Mouse (Mus musculus) frontal cortex, postnatal 36 days (tissue): ENCODE data around the gene Armc7.
"Not testable (repeated sequence)": the region's sequence is repeated elsewhere in the genome, so short reads cannot be mapped to it uniquely, and the experiment has no call there.

Experiments used
- DNase-seq, 2 experiments: peaks; one replicate each; pipeline ENCODE4 v3.0.0; 2022; ENCODE audit warnings: low spot score in 2 of 2

Armc7 gene

DNA sequence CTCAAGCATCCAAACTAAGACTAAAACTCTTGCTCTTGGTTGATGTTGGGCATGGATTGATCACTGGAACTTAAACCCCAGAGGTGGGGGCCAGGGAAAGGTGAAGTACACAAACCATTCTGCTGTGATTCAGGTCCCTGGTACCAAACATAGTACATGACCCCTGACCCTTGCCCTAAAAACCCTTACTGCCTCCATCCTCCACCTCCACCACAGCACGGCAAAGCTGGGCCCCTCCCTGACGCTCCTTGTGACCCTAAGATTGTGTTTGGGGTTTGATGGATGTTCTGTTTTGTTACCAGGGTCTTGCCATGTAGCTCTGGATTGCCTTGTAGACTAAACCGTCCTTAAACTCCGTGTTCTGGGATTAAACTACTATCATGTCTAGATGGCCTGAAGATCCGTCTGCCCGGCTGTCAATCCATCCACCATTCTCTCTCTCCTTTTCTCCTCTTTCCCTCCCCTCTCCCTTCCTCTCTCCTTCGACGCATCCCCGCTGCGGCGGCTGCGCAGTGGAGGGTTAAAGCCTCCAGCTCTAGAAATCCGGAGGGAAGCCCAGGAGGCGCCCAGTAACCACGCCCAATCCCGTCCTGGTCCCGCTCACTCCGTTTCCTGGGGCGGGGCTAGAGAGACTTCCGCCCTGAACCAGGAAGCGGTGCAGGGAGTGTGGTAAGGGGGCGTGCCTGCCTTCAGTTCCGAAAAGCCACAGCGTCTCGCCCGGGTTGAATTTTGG lies at the start of gene Armc7:
Armc7 (plus strand) TSS at position 643 of the 733 bp plus-strand sequence.
- peak; percentile 93 to 95 for DNase-seq

DNA sequence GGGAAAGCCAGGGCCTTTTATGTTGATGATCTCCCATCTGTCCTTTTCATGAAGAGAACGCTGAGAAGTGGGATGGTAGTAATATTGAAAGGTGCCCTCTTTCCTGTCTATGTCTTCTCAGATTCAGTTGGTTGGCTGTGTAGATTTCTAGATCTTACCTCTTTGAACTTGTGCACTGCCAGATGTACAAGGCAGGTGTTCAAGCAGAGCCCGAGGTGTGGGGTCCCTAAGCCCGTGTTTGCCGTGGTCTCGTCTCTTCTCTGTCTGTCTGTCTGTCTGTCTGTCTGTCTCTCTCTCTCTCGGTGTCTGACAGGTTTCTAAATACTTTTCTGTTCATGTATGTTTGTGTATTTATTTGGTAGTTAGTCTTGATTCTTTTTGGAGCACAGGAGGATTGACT lies 49.8 kb upstream of the Armc7 start:
- no peak for DNase-seq

DNA sequence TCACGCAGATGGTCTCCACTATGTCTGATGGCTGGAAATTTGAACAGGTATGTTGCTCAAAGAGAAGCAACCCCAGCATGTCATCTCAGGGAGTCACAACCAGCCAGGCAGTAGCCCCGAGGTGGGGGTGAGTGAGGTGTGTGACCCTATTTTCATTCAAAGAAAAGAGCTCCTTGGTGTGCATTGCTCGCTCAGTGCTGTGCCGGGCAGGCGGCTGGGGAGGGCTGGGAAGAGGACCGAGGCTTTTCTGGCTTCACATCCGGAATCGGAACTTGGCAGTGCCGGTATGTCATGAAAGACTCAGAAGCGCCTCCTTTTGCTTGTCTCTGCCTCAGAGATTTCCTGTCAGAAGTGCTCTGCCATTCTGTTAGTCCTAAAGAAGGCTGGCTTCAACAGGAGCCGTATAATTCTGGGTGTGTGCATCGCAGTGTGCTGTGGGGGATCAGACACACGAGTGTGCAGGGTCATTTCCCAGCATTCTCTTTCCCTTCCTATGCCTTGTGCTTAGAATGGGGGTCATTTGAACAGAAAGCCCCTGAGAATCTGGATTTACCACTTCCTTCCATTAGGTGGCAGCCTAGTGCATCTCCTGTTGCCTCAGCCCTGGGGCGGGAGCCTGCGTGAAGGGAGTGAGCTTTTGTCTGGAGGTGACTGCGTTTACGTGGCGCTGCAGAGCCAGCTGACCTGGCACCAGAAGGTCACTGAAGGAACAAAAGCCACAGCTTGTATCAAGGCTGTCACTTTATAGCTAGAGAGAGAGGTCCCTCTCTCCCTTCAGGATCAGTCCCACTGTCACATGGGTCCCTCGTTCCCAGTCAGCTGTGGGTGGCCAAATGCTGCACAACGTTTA lies 47.8 kb upstream of the Armc7 start:
- peak; percentile 72 to 80 for DNase-seq

DNA sequence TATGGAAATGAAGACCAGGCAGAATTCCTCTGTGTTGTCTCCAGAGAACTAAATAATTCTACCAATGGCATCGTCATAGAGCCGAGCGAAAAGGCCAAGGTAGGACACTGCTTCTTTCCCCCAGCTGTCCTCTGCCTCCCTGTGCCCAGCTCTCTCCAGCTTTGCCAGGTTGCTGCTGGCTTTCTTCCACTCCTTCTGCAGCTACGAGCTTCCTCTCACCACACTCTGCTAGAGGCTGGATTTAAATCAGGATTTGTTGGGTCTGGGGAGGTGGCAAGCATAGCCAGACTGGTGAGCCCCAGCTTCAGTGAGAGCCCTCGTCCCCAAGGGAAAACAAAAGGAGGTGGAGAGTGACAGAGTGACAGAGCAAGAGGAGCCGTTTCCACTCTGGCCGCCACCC lies 46.2 kb upstream of the Armc7 start:
- no peak for DNase-seq

DNA sequence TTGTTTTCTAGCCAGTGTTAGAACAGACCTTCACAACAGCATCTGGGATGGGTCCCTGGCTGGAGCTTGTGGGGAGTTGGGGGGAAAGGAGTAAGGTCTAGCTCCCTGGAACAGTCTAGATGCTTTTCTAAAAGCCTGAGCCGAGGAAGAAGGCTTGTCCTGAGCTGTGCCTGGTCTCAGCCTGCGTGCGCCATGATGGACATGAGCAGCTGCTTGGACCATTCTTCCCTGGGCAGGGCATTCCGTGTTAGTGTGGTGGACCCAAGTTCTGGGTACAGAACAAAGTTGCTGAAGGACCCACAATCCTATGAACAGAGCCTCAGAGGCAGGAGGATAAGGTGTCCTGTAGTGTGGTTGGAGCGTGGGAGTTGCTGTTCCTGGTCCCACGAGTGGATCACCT lies 44.9 kb upstream of the Armc7 start:
- no peak for DNase-seq

DNA sequence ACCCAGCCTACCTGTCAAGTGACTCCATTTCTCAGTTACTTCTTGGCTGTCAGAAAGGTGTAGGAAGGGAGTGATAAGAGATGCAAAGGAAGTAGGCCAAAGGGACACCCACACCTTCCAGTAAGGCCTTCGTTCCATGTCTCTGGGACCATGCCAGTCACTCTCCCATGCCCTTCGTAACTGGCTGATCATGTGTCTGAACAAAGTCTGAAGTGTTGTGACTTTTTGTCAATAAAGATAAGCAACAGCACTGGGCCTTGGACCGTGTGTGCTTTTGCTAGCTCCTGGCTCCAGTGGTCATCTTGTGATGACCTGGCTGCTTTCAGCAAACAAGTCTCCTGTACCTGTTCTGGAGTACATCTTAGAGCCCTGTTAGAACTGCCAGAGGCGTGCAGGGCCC lies 42.7 kb upstream of the Armc7 start:
- no peak for DNase-seq

DNA sequence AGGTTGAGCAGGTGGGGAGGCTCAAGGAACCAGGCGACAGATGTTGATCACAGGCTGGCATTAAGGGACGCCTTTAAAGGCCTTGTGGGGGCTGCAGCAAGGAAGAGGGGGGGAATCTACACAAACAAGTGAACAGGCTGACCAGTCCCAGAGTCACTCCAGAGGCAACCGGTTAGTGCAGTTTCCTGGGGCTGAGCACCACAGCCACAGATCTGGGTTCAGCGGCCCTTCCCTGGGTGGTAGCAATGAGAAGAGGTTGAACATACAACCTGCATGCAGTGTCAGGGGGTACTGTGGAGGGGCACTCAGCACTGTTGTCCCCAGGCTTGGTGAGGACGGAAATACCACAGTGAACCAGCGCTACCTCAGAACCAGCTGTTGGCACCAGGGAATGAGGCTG lies 42.1 kb upstream of the Armc7 start:
- no peak for DNase-seq

DNA sequence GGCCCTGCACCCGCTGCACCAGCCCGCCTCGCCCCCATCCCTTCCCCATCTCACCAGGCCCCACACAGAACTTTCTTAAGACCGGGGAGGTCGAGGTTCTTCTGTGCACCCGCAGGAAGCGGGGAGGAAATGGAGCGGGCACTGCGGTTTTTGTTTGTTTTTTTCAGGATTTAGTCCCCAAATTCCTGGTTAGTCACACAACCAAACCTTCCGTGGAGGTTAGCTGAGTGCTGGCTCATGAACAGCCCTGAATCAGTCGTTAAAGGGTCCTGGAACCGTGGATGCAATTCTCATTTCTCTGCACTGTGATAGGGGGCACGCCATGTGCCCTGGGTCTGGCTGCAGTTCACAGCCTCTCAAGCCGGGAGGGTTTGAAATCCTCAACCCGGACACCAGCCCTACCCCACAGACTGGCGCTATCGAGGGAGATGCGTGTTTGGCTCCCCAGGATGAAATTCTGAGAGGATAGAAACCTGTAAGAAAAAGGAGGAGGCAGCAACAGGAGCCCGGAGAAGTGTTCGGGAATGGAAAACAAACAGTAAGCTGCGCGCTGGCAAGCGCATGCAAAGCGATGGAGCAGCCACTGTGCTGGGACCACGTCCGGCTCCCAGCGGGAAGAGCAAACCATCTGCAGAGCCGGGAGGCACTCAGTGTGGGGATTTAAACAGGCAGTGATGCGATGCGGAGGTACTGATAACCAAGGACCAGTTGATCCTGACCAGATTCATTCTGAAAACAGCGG lies 39.7 kb upstream of the Armc7 start:
- DNase-seq = no peak

DNA sequence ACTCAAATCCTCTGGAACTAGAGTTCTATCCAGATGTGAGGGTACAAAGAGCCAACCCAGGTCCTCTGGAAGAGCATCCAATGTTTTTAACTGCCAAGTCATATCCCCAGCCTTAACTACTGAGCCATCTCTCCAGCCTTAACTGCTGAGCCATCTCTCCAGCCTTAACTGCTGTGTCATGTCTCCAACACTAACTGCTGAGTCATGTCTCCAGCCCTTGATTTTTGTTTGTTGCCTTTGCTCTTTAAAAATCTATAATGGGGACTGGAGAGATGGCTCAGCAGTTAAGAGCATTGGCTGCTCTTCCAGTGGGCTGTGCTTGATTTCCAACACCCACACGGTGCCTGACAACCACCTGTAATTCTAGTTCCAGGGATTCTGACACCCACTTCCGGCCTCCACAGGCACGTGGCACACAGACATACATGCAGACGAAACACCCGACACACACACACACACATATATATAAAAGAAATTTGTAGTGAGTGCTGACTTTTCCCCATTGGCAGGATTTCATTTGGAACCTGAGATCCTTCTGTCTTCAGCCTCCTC lies 37.8 kb upstream of the Armc7 start:
- no peak for DNase-seq

DNA sequence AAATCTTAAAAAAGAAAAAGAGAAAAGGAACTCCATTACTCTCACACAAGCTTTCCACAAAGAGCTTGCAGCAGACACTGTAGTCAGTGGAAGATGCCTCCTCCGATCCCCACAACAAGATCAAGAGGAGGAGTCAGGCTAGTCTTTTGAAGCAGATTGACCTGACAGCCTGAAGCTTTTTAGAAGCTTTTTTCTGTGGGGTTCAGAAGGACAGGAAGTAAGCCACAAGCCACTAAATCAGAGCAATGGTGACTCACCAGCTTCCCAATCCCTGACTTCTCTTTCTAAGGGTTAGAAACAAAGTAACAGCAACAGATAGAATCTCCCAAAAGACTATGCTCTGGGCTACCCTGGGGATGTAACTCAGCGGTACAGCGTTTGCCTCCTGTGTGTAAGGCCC lies 36.1 kb upstream of the Armc7 start:
- no peak for DNase-seq

DNA sequence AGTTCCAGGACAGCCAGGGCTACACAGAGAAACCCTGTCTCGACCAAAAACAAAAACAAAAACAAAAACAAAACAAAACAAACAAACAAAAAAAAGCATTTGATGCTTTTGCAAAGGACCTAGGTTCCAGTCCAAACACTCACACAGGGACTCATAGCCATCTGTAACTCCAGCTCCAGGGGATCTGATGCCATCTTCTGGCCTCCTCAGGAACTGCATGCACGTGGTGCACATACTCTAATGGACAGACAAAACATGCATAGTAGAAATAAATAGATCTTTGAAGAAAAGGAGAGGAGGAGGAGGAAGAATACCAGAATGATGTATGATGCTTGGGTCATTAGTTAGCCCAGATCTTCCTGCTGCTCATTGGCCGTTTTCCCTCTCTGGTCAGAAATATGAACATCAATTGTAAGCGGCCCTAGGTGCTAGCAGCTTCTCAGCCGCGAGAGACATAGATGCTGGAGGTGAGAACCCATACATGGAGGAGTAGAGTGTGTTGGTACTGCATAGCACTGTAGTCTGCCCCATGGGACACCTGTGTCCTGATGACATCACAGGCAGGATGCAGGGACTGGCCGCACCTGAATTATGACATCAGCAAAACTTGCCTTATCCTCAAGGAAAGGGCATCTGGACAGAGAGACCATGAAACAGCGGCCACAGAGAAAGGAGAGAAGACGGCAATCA lies 35.4 kb upstream of the Armc7 start, which contains the start of gene Trim80:
Trim80 (plus strand) TSS at position 640 of the 690 bp plus-strand sequence.
- no peak for DNase-seq

DNA sequence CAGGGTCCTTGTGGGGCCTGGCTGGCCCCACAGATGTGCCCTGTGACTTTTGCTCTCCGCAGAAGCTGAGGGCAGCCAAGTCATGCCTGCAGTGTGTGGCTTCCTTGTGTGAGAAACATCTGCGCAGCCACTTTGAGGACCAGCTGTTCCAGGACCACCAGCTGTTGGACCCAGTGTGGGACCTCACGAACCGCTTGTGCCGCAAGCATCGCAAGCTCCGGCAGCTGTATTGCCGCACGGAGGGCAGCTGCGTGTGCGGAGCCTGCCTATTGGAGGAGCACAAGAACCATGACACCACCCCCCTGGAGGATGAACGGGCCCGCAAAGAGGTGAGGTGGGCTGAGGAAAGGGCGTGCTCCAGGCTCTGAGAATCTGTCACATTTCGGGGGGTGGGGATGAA lies 34.0 kb upstream of the Armc7 start:
- DNase-seq = no peak

DNA sequence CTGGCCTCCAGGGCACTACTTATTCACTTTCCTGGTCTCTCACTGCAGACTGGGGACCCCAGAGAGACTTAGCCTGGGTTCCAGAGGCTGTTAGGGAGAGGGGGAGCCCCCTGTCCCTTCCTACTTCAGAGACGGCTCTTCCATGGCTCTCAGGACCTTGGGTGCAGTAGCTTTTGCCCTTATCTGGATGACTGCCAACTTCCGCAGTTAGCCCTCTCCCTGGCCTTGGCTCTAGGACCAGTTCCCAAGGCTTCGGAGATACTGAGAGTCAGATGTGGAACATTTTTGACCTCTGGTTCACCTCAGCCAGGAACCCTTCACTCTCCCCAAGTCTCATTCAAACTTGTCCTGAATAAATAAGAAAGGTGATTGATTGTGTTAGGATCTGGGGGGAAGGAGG lies 28.6 kb upstream of the Armc7 start:
- DNase-seq = no peak

DNA sequence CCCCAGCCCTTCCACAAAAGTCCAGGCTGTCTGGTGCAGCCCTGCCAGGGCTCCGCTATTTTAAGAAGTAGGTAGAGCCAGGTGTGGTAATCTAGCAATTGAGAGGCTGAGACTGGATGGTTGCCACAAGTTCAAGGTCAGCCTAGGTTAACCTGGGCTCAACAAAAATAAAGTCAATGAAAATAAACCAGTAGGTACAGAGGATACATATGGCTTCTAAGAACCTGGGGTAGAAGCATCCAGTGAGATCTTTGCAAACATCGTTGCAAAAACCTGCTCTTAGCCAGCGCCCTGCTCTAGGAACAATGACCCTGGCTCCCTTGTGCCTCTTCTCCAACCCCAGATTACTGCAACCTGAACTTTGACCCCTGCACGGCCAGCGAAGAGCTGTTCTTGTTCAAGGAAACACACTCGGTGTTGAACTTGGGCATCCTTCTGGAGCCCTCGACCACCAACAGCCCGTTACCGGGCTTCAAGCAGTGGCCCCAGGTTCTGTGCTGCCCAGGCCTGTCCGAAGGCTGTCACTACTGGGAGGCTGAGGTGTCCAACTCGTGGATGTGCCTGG lies 28.1 kb upstream of the Armc7 start:
- DNase-seq = no peak

DNA sequence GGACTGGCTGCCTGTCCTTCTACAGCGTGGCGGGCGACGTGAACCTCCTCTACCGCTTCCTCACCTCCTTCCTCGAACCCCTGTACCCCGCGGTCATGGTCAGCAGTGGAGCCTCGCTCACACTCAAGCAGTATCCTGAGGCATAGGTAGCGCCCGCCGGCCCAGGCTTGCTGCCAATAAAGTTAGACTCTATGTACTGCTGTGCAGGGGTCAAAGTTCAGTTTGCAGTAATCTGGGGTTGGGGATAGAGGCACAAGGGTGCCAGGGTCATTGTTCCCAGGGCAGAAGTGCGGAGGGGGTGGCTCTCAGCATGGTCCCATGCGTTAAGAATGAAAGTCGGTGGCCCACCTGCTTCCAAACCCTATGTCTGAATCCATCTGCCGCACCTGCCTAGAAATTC lies 27.4 kb upstream of the Armc7 start:
- no peak for DNase-seq

DNA sequence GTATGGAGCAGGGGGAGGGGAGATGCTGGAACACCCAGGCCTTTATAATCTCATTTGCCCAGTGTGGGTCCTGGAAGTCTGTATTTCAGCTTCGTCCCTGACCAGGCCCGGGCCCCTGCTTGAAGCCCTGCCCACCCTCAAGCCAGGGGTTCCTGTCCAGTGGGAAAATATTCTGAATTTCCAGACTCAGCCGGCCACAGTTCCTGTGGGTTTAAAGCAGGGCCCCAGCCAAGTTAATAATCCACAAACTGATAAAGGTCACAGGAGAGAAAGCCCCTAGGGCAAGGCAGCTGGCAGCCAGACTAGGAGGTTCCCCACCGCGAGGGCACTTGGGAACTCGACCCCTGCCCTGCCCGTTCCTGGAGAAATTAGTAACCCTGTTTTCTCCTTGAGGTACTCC lies 26.5 kb upstream of the Armc7 start:
- DNase-seq = no peak

DNA sequence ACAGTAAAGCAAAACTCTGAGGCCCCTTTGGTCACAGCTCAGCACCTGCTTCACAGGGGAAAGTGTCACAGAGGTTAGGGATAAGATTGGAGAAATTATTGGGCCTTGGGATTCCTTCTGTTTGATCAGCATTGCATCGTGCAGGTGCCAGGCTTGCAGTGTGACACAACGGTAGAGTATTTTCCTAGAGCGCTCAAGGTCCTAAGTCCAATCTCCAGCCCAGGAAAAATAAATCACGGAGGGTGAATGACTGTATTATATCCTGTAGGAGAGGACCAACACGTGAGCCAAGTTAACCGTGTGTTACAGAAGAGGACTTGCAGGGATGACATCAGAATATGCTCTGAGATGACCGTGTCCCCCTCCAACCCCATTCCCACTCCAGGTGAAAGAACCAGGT lies 25.3 kb upstream of the Armc7 start:
- DNase-seq = no peak

DNA sequence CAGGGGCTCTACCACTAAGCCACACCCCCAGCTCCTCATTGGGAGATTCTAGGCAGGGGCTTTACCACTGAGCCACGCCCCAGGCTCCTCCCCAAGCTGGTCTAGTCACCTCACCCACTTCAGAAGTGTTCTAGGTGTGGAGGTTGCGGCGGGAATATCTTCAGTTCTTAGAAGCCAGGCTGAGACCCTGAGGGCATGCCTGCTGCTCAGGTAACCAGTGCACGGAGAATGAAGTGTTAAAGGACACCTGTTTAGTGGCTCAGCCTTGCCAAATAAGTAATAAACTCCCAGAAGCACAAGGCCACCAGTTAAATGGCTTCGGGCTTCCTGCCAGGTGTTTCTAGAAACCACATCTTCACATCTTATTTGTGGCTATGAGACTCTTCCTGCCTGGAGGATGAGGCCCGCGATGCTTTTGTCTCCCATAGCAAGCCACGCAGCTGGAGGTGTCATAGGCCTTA lies 23.7 kb upstream of the Armc7 start:
- DNase-seq = no peak

DNA sequence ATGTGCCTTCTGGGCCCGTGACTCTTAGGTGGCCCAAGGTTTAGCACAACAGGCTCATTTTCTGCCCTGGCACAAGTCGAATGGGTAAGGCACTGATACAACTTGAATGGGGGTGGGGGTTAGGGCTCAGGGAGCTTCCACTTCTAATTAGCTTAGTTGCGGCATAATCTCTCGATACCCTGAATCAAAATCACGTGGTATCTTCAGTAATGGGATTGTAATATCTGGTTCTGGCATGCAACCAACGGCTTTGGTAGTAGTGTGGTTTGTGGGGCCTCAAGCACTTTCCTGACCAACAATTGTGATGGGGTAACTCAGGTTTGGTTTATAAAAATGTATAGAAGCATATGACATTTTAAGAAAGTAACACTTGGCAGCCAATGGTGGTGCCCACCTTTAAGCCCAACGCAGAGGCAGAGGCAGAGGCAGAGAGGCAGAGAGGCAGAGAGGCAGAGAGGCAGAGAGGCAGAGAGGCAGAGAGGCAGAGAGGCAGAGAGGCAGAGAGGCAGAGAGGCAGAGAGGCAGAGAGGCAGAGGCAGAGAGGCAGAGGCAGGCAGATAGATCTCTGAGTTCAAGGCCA lies 23.1 kb upstream of the Armc7 start:
- no peak for DNase-seq

DNA sequence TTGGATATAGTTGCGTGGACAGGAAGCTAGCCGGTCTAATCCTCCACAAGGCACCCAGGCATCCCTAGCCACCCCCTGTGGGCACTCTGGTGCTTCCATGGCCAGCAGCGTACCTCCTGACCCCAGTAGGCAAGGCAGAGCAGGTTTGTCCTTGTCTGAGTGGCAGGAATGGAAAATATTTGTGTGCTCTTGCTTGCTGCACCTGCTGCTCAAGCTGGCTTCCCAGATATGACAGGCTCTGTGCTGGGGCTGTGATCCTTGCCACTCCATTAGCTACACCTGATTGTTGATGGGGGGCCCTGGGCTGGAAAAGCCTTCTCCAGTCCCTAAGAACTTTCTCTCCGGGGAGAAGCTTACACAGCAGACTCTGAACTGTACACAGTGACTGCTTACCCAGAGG lies 22.2 kb upstream of the Armc7 start:
- no peak for DNase-seq

DNA sequence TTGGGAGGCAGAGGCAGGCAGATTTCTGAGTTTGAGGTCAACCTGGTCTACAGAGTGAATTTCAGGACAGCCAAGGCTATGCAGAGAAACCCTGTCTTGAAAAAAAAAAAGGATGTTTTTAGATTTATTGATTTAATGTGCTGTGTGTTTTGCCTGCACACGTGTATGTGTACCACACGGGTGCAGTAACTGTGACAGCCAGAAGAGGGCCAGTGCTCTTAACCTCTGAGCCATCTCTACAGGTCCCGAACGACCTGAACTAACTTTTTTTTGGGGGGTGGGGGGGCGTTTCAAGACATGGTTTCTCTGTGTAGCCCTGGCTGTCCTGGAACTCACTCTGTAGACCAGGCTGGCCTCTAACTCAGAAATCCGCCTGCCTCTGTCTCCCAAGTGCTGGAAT lies 20.6 kb upstream of the Armc7 start:
- not testable (repeated sequence) for DNase-seq
